Mouse (Mus musculus) lung, postnatal 36 days (tissue): ENCODE results near the gene Gm3043.
"Not testable (repeated sequence)": the region's sequence is repeated elsewhere in the genome, so short reads cannot be mapped to it uniquely, and the experiment has no call there.

Experiments
- DNase-seq: peaks from one replicate; pipeline ENCODE4 v3.0.0; 2022; ENCODE audit warnings: mixed read lengths

Gm3043 gene

DNA sequence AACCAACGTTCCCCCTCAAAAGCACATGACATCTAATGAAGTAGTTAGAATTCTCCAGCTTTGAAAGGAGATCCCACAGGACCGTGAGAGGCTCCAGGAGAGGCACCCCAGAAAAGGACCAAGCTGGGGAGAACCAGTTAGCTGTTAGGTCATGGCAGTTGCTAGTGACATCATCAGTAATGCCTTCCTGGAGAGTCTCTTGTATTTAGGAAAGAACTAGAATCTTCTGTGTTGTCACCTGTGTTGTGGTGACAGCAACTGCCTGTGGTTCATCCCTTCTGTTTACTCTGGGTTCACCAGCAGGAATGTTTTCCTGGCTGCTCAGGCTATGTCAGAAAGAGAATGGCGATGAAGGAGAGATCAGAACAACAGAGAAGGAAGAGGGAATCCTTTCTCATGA is at the start of gene Gm3043:
Gene Gm3043, plus strand, starts transcription at position 301 of the 400 bp plus-strand sequence.
- DNase-seq = not testable (repeated sequence)

DNA sequence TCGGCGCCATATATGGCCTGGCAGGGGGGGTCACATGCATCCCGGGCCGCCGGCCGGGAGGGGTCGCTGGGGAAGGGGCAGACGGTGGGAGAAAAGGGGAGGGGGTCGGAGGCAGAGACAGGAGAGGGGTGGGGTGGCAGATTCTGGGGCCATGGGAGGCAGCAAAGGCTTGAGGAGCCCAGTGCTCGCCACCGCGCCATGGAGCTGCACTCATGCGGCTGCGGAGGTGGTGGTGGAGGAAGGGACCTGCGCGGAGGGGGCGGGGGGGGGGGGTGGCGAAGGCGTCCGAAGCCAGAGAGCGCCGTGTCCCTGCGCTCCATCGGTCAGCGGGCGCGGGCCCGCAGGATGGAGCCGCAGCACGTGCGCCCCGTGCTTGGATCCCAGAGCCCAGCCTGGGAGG is 36.9 kb upstream of the Gm3043 start, which contains the start of gene Gm3020:
Gene Gm3020, plus strand, starts transcription at position 301 of the 400 bp plus-strand sequence.
- not testable (repeated sequence) for DNase-seq
